Mouse (Mus musculus): ENCODE measurements around the gene E130218I03Rik. TPM values are rescaled to one million over a fixed set of nuclear protein-coding genes. Genes with fewer than 3 reads are reported as not detected.
A peak's percentile ranks its signal among the peaks of the same experiment; 100 is the strongest.
"Not testable (repeated sequence)": the region's sequence is repeated elsewhere in the genome, so short reads cannot be mapped to it uniquely, and the experiment has no call there.

Gene E130218I03Rik
- polyA plus RNA-seq, 1 experiment from 2014 or later, result 0.68 TPM

GRCm38 (mm10) chr4:134253722-134254324 lies 10.4 kb downstream of the E130218I03Rik start, which contains the start of gene Grrp1:
TSS of gene Grrp1 (minus strand) at chr4:134254106.
- no peaks in the 10 kb centered on the region for H3K36me3 ChIP-seq (ENCODE audit: poor library complexity, severe bottlenecking)
- peaks cover 80% of the 10 kb centered on the region for H3K27me3 ChIP-seq
- H3K4me2 ChIP-seq, result peak within 1 kb of the TSS; percentile 26
- WGBS, result 3% methylated on average over 13 of the region's 13 CpGs
- H3K9me3 ChIP-seq (replicated peaks), result no peaks in the 10 kb centered on the region
- H3K27ac ChIP-seq, result no peak within 1 kb of the TSS
- no peak for ATAC-seq
- peaks cover 64% of the 10 kb centered on the region for H3K4me1 ChIP-seq
- H3K9ac ChIP-seq, result peak within 1 kb of the TSS; percentile 31; the same call in 1 of the 2 replicates
- H3K4me3 ChIP-seq, result peak within 1 kb of the TSS; percentile 15

DNA sequence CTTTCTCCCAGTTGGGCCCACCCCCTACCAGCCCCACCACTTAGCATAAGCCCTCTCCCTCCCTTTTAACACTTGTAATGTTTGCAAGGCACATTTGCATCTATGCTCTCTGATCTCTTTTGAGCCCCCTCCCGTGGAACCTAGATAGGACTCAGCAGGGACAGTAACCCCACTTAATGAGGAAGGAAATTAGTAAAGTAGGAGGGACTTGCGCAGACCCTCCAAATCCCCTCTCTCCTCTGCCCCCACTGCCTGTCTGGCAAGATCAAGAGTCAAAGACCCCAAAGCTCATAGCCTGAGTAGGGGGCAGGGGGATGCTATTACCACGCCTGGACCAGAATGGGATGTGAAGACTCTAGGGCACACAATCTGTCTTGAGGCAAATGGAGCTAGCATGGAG lies 11.4 kb downstream of the E130218I03Rik start:
- Histone ChIP-seq H3K4me1 (peaks cover 58% of the 10 kb centered on the region), H3K36me3 (ENCODE audit: poor library complexity, severe bottlenecking) (no peaks in the 10 kb centered on the region), H3K4me2 (no peak overlapping the region), H3K27me3 (peaks cover 70% of the 10 kb centered on the region), H3K4me3 (no peak overlapping the region), H3K9me3 (replicated peaks) (no peaks in the 10 kb centered on the region), H3K27ac (no peak overlapping the region), H3K9ac (no peak overlapping the region)
- 25% methylated on average over 3 of the region's 3 CpGs for WGBS
- ATAC-seq, result no peak

- Histone ChIP-seq H3K9me3 (replicated peaks) (no peaks in the 10 kb centered on the region), H3K36me3 (ENCODE audit: poor library complexity, severe bottlenecking) (no peaks in the 10 kb centered on the region), H3K4me1 (peaks cover 48% of the 10 kb centered on the region), H3K27ac (no peak overlapping the region), H3K27me3 (peaks cover 60% of the 10 kb centered on the region), H3K4me3 (no peak overlapping the region), H3K4me2 (no peak overlapping the region), H3K9ac (no peak overlapping the region)
- no peak for ATAC-seq
- 22% methylated on average over 4 of the region's 4 CpGs for WGBS
Observed at GRCm38 (mm10) chr4:134255854-134256253, 12.4 kb downstream of the E130218I03Rik start.

DNA sequence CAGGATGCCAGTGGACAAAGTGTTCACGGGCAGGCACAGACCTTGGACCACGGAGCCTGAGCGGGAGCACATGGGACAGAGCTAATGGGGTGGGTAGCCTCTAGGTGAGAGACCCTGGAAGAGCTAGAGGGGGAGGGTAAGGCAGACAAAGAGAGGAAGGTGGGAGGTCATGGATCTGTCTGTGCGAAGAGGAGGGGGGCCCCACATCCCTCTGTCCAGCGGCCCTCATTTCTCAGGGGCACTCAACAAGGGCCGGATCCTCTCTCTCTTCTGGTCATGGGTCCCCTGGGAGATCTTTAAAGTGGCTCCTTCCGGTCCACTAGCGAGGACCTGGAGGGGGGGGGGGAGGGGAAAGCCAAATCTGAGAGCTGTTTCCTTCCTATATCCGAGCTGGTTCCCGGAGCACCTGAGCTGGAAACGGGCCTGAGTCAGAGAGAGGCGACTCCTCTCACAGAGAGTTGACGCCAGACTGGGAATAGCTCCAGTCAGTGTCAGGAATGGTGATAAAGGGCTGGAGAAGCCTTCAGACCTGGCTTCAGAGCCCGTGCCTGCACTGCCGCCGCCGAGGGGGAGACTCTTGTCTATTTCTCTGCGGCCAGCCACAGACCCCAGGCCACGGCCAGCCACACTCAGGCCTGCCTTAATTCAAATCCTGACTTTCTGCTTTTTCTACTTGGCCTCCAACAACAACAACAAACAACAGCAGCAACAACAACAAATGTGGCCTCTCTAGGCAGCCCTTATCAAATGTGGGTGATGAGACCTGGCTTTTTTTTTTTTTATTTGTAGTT lies 13.1 kb downstream of the E130218I03Rik start:
- Histone ChIP-seq H3K9ac (no peak overlapping the region), H3K36me3 (ENCODE audit: poor library complexity, severe bottlenecking) (no peaks in the 10 kb centered on the region), H3K27ac (no peak overlapping the region), H3K27me3 (peaks cover 52% of the 10 kb centered on the region), H3K4me3 (no peak overlapping the region), H3K4me2 (no peak overlapping the region), H3K4me1 (peaks cover 41% of the 10 kb centered on the region), H3K9me3 (replicated peaks) (no peaks in the 10 kb centered on the region)
- WGBS, result 8% methylated on average over 18 of the region's 19 CpGs
- ATAC-seq, result no peak

- Histone ChIP-seq H3K36me3 (ENCODE audit: poor library complexity, severe bottlenecking) (no peaks in the 10 kb centered on the region), H3K4me1 (peaks cover 33% of the 10 kb centered on the region), H3K4me3 (no peak overlapping the region), H3K9me3 (replicated peaks) (no peaks in the 10 kb centered on the region), H3K27ac (no peak overlapping the region), H3K9ac (no peak overlapping the region), H3K27me3 (peaks cover 44% of the 10 kb centered on the region), H3K4me2 (no peak overlapping the region)
- ATAC-seq, result no peak
- 8% methylated on average over 11 of the region's 11 CpGs for WGBS
Observed at GRCm38 (mm10) chr4:134257198-134258009, 13.9 kb downstream of the E130218I03Rik start.

GRCm38 (mm10) chr4:134258354-134258753 lies 14.9 kb downstream of the E130218I03Rik start:
- Histone ChIP-seq H3K27ac (no peak overlapping the region), H3K4me2 (no peak overlapping the region), H3K4me1 (peaks cover 30% of the 10 kb centered on the region), H3K36me3 (ENCODE audit: poor library complexity, severe bottlenecking) (no peaks in the 10 kb centered on the region), H3K27me3 (peaks cover 35% of the 10 kb centered on the region), H3K9ac (no peak overlapping the region), H3K4me3 (no peak overlapping the region), H3K9me3 (replicated peaks) (no peaks in the 10 kb centered on the region)
- WGBS, result 66% methylated on average over 11 of the region's 11 CpGs
- no peak for ATAC-seq

DNA sequence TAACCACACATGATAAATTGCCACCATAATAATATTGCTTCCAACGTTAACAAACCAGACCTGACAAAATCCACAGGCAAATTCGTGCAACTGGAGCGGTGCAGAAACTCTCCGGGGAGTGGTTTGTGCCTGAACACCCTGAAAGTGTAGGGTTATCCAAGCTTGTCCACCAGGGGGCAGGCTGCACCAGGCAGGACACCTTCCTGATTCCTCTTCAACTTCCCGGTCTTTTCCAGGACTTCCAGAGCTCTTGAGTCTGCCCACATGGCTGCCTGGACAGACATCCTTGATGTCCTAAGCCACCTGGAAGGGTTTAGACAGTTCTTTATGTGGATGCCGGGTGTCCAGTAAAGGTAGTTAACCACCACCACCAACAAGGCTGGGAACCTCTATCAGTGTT lies 19.7 kb downstream of the E130218I03Rik start:
- Histone ChIP-seq H3K4me2 (no peak overlapping the region), H3K27me3 (no peaks in the 10 kb centered on the region), H3K9ac (no peak overlapping the region), H3K36me3 (ENCODE audit: poor library complexity, severe bottlenecking) (no peaks in the 10 kb centered on the region), H3K27ac (no peak overlapping the region), H3K4me1 (no peaks in the 10 kb centered on the region), H3K9me3 (replicated peaks) (no peaks in the 10 kb centered on the region), H3K4me3 (no peak overlapping the region)
- ATAC-seq, result no peak
- 35% methylated on average over 6 of the region's 6 CpGs for WGBS

- Histone ChIP-seq H3K27ac (no peak overlapping the region), H3K4me2 (no peak overlapping the region), H3K4me3 (no peak overlapping the region), H3K9me3 (replicated peaks) (no peaks in the 10 kb centered on the region), H3K4me1 (no peaks in the 10 kb centered on the region), H3K36me3 (ENCODE audit: poor library complexity, severe bottlenecking) (no peaks in the 10 kb centered on the region), H3K27me3 (no peaks in the 10 kb centered on the region), H3K9ac (no peak overlapping the region)
- ATAC-seq, result no peak
- WGBS, result 67% methylated on average over 9 of the region's 9 CpGs
Observed at GRCm38 (mm10) chr4:134265860-134266585, 22.6 kb downstream of the E130218I03Rik start.

DNA sequence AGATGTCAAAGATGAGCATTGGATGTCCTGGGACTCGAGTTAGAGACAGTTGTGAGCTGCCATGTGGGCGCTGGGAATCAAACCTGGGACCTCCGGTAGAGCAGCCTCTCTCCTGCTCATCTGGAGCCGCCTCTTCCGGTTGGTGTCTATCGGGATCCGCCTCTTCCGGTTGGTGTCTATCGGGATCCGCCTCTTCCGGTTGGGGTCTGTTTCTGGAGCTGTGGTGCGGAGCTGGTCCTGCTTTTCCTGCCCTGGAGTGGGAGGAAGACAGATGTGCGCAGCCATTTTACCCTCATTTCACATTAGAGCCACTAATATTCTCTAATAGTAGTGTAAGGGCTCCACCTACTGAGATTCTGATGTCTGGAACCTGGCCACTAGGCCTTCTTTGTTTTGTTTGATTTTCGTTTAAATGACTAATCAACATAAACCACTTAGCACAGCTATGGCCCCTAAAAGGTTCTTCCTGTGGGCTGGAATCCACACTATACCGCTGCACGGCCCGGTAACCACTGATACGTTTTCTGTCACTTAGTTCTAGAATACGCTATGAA lies 24.7 kb downstream of the E130218I03Rik start:
- no peak overlapping the region for H3K9ac ChIP-seq
- no peaks in the 10 kb centered on the region for H3K36me3 ChIP-seq (ENCODE audit: poor library complexity, severe bottlenecking)
- 87% methylated on average over 19 of the region's 19 CpGs for WGBS
- no peaks in the 10 kb centered on the region for H3K9me3 ChIP-seq (replicated peaks)
- no peaks in the 10 kb centered on the region for H3K4me1 ChIP-seq
- ATAC-seq, result no peak
- no peaks in the 10 kb centered on the region for H3K27me3 ChIP-seq
- no peak overlapping the region for H3K27ac ChIP-seq
- no peak overlapping the region for H3K4me2 ChIP-seq
- no peak overlapping the region for H3K4me3 ChIP-seq

GRCm38 (mm10) chr4:134269622-134270021 lies 26.2 kb downstream of the E130218I03Rik start:
- H3K27me3 ChIP-seq; H3K4me3 ChIP-seq; ATAC-seq; H3K4me1 ChIP-seq; H3K4me2 ChIP-seq; H3K9me3 ChIP-seq (replicated peaks); H3K36me3 ChIP-seq (ENCODE audit: poor library complexity, severe bottlenecking); H3K9ac ChIP-seq; H3K27ac ChIP-seq: not testable (repeated sequence)

DNA sequence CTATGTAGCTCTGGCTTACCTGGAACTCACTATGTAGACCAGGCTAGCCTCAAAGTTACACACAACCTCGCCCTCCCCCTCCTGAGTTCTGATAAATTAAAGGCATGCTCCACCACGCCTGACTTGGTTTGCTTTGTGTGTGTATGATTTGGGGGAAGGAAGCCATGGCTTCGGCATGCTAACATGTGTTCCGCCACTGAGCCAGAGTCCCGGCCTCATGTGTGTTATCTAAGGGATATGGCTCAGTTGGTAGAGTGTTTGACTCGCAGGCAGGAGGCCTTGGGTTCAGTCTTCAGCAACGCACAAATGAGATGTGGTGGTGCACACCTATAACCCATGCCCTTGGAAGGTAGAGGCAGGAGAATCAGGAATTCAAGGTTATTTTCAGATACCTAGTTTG lies 28.5 kb downstream of the E130218I03Rik start:
- H3K9me3 ChIP-seq (replicated peaks), result no peaks in the 10 kb centered on the region
- H3K4me2 ChIP-seq, result no peak overlapping the region
- H3K4me3 ChIP-seq, result no peak overlapping the region
- no peaks in the 10 kb centered on the region for H3K27me3 ChIP-seq
- no peak overlapping the region for H3K9ac ChIP-seq
- peaks cover 15% of the 10 kb centered on the region for H3K36me3 ChIP-seq (ENCODE audit: poor library complexity, severe bottlenecking)
- ATAC-seq, result no peak
- H3K4me1 ChIP-seq, result no peaks in the 10 kb centered on the region
- 81% methylated on average over 7 of the region's 7 CpGs for WGBS
- H3K27ac ChIP-seq, result no peak overlapping the region

All from forebrain, embryonic 13.5 days (tissue).